Mouse (Mus musculus) left cerebral cortex, postnatal 4 days (tissue): Measurements from ENCODE around the gene Bach1. TPM values are rescaled to one million over a fixed set of nuclear protein-coding genes. Genes with fewer than 3 reads are reported as not detected.
"Not testable (repeated sequence)": the region's sequence is repeated elsewhere in the genome, so short reads cannot be mapped to it uniquely, and the experiment has no call there.

ENCODE experiments used
- DNase-seq: peaks from one replicate; pipeline ENCODE4 v3.0.0-alpha.2; 2022
- intact Hi-C: fragments of 180-260 bp; cut with DNase I; formaldehyde crosslinking; loops from one replicate; pipeline ENCODE4 v1.15.1; 2025
- total RNA-seq, 2 experiments: library from RNA; stranded (reverse); gene quantifications; 2 replicates each; pipeline ENCODE4 v1.2.3; 2021

Gene Bach1
- total RNA-seq, 2 experiments from 2014 or later, result 37.1 to 38.5 TPM

GRCm38 (mm10) chr16:87678667-87679066 lies 20.1 kb upstream of the Bach1 start:
- no peak for DNase-seq
- intact Hi-C loops, result no loop called here

GRCm38 (mm10) chr16:87680912-87681634 lies 17.7 kb upstream of the Bach1 start:
- no peak for DNase-seq
- intact Hi-C loops, result no loop called here

GRCm38 (mm10) chr16:87681848-87682247 lies 16.9 kb upstream of the Bach1 start:
- no peak for DNase-seq
- intact Hi-C loops, result no loop called here

DNA sequence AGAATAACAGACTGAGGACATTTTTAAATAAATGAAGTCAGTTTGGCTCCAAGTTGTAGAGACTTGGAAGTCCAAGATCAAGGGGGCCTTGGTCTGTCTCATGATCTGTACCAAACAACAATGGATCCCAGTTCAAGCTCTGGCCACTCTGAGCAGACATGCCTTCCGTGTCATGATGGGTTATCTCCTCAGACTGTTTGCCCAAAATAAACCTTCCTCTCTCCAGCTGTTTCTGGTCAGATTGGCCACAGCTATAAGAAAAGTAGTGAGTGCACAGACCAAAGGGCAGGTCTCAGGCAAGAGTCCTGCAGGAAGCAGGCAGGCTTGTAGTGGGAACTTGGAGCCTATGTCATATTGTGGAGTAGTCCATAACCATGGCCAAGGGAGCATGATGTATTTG lies 12.3 kb upstream of the Bach1 start:
- intact Hi-C loops, result no loop called here
- DNase-seq, result no peak

GRCm38 (mm10) chr16:87687346-87687745 lies 11.4 kb upstream of the Bach1 start:
- intact Hi-C loops, result no loop called here
- no peak for DNase-seq

GRCm38 (mm10) chr16:87688328-87688727 lies 10.4 kb upstream of the Bach1 start:
- intact Hi-C loops, DNase-seq: not testable (repeated sequence)

- intact Hi-C loops, result not testable (repeated sequence)
Observed at GRCm38 (mm10) chr16:87688823-87689222, 9.9 kb upstream of the Bach1 start.

GRCm38 (mm10) chr16:87689225-87689624 lies 9.5 kb upstream of the Bach1 start:
- intact Hi-C loops, result no loop called here
- no peak for DNase-seq

More at GRCm38 (mm10) chr16:87688823-87689222, 9.9 kb upstream of the Bach1 start:
- not testable (repeated sequence) for DNase-seq

- intact Hi-C loops, result no loop called here
- DNase-seq, result no peak
Observed at GRCm38 (mm10) chr16:87690506-87690905, 8.2 kb upstream of the Bach1 start.

GRCm38 (mm10) chr16:87691102-87691501 lies 7.6 kb upstream of the Bach1 start:
- DNase-seq, result no peak
- intact Hi-C loops, result no loop called here

- DNase-seq, result no peak
- intact Hi-C loops, result no loop called here
Observed at GRCm38 (mm10) chr16:87692591-87692990, 6.2 kb upstream of the Bach1 start.

DNA sequence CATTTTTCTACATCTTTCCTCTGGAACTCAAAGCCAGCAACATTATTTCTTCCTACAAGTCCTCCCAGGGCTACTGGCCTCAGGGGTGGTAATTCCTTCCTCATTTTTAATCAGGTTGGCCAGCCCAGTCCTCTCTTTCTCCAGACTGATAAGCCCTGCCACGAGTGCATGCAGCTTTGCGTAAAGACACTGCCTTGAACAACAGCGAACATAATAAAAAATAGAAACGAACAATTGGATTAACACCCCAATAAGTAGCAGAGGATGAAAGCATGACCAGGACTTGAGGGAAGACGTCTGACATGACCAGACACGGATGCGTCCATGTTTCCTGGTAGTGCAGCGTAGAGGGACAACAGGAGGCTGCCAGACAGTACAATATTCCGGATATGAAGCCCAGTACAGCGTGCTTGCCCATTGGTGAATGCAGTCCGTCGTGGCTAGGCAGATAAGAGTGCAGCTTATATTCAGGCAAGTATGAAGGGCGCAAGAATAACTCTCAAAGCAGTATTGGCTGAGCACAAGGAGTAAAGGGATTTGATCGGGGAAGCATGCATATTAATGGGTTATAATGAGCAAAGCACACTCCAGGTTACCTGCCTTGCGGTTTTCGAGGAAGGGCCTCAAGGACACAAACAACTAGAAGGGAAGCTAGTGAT lies 909 bp upstream of the Bach1 start:
- DNase-seq, result no peak
- intact Hi-C loops, result no loop called here

- intact Hi-C loops, result no loop called here
Observed at GRCm38 (mm10) chr16:87699306-87699692, 554 bp downstream of the Bach1 start.

GRCm38 (mm10) chr16:87699693-87700394 lies 1.1 kb downstream of the Bach1 start:
- peak; percentile 42 for DNase-seq
- intact Hi-C loops, result no loop called here

More at GRCm38 (mm10) chr16:87699306-87699692, 554 bp downstream of the Bach1 start:
- no peak for DNase-seq

GRCm38 (mm10) chr16:87700395-87700765 lies 1.6 kb downstream of the Bach1 start:
- DNase-seq, result no peak
- intact Hi-C loops, result no loop called here

DNA sequence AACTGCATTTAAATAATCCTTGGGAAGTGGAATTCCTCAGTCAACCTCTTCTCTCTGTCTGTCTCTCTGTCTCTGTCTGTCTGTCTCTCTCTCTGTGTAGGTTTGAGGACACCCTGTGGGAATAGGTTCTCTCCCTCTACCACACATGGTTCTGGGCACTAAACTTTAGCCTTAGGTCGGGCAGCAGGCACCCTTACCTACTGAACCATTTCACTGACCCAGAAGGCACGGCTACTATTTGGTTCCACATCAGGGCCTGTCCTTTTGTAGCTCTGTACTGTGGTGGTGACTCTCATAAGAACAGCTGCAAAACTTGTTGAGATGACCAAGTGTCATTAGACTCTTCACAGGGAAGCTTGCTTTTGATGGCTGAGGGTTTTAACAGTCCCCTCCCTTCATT lies 3.1 kb downstream of the Bach1 start:
- DNase-seq, result no peak
- intact Hi-C loops, result no loop called here

DNA sequence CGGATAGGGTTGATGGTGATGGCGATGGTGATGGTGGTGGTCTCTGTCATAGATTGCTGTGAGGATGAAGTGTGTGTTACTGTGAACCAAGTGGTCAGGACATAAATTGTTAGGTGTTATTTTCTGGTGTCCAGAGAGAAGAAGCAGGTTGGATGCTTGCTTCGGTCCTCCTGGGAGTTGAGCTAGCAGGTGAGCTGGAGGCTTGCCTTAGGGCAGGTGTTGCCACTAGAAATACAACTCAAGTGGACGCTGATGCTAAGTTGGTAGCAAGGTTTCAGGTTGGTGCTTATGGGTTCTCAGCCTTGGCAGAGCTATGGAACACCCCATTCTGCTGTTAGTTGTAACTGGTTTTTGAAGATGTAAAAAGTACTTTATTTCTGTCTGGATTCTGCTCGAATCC lies 4.1 kb downstream of the Bach1 start:
- intact Hi-C loops, result no loop called here
- DNase-seq, result no peak

- no peak for DNase-seq
- intact Hi-C loops, result no loop called here
Observed at GRCm38 (mm10) chr16:87704225-87704624, 5.5 kb downstream of the Bach1 start.

GRCm38 (mm10) chr16:87705892-87706589 lies 7.3 kb downstream of the Bach1 start:
- intact Hi-C loops, result no loop called here
- DNase-seq, result no peak

DNA sequence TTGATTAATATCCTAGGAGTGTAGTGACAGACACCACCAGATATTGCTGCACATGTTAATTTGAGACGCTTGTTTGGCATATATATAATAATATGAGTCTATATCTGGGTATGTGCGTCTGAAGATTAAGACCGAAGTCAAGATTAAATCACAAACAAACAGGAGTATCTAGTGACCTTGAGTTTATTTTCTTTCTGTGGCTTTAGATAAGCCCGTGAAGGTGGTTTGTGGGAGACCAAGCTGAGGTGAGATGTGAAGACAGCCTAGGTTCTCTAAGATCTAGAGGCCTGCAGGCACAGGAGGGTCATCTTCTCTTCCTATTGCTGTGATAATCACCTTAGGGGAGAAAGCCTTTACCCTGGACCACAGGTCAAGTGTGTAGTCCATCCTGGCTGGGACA lies 8.6 kb downstream of the Bach1 start:
- no peak for DNase-seq
- intact Hi-C loops, result no loop called here

DNA sequence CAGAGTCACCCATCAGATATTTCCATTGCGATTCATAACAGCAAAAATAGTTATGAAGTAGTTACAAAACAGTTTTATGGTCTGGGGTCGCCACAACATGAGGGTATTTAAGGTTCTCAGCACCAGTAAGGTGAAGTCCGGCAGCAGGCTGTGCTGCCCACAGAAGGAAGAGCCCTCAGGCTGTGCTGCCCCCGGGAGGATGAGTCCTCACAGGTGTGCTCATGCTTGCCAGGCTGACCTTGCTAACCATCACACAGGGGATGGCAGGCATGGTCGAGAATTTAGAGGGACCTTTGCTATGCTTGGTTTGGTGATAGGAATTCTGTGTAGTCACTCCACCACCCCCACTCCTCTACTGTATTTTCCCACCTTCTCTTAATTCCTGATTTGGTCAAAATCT lies 9.8 kb downstream of the Bach1 start:
- DNase-seq, result no peak
- intact Hi-C loops, result no loop called here
